Mouse (Mus musculus) frontal cortex, postnatal 14 days (tissue): Measurements from ENCODE around the gene Ubfd1.

Source experiments
- DNase-seq, 2 experiments: peaks; one replicate each; pipeline ENCODE4 v3.0.0; 2022; ENCODE audit warnings: low spot score in 2 of 2

The Ubfd1 gene

DNA sequence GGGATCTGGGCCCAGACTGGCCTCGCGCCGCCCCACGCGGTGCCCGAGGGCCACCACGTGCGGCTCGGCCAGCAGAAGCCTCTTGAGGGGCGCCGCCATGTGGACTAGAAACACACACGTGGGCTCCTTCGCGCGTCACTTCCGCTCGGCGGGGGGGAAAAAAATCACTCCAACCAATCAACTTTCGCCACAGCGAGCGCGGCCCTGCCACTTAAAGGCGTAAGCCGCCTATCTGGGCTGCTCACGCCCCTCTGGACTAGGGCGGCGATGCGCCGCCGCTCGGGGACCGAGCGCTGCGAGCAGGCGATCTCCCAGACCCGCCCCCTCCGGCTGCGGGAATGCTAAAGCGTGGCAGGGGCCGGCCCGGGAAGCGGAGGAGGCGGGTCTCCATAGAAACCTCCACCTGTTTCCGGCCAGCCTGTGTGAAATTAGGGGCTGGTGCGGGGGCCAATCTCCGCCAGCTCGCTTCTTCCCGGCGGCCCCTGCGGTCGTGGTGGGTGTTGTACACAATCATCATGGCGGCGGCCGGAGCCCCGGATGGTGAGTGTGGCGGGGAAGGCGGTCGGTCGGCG, at the start of gene Ubfd1, which contains the start of gene Ears2:
Gene Ubfd1, plus strand, starts transcription at position 231 of the 572 bp plus-strand sequence.
Gene Ears2, minus strand, starts transcription at position 319 of the 572 bp plus-strand sequence.
- DNase-seq, result peak; percentile 95 to 97

DNA sequence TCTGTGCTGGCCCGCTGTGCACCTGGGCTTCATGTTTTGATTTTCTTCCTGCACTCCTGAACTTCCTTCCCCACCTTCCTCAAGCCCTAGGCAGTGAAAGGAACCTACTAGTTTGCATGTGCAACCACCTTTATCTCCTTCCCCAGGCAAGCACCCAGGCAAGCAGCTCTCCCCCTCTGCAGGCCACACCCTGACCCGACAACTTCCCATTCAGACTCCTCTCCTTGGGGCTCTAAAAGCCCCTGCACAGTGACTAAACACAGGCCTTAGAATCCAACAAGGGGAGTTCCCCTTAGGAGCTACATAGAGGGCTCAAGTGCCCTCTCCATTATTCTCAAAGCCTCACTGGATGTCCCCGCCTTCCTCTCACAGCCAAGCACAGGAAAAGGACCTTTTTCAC, 48.7 kb upstream of the Ubfd1 start:
- DNase-seq, result no peak

DNA sequence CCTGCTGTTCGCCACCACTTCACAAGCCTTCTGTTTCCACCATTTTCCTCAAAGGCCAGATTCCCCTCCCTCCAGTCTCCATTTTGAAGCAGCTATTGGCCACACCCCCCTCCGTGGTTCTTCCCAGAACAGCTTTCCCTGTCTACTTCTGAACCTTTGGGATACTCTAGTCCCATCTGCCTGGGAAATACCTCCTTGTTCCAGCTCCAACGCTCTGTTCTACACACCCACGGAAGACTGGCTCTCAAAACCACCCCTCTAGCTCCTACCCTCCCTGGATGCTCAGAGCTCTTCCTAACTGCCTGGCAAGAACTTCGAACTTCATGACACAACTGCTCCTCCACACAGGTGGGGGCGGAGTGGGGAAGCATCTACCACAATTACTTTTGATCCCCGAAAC, 48.0 kb upstream of the Ubfd1 start:
- peak; percentile 18 to 35 for DNase-seq

DNA sequence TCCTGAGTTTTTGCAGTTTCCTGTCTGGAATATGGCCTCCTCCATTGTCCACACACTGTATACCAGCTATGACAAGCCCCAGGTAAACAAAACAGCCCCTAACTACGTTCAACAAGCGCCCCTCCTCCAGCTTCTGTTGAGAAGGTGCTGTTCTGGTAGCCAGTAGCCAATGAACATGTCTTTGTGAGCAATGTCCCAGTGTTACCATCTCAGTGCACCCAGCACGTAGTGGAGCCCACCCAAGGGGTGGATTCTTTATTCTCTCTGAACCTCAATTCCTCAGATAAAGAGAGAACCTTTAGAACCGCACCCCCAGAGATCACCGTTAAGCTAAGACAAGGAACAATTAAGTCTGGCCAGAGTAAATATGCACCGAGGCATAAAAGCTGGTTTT, 46.7 kb upstream of the Ubfd1 start:
- no peak for DNase-seq

DNA sequence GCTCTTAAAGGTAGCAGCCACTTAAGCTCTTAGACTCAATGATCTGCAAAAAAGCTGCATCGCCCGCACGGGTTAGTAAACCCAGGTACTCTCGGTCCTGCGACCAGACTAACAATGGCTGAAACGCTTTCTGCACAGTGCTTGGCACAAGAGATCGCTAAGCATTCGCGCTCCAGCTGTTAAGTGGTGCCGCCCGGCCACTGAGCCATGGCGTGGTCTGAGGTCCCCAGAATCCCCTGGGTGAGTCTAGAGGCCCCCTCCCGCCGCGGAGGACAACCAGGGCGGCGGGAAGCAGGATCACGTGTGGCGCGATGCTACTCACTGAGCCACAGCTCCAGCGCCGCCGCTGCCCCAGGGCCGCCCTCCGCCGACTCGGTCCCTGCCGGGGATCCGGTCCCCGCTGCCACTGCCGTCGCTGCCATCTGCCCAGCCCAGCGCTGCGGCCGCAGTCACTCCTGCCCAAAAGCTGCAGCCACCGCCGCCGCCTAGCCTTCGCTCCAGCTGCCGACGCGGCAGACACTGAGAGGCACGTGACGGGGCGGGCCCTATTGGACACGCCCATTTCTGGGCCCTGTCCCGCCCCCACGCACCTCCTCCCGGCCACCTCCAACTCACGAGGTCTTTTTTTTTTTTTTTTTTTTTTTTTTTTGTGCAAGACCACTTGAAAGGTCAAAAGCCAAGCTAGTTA, 46.2 kb upstream of the Ubfd1 start, which contains the start of gene Gga2:
Gene Gga2, minus strand, starts transcription at position 556 of the 688 bp plus-strand sequence.
- peak; percentile 77 to 80 for DNase-seq

DNA sequence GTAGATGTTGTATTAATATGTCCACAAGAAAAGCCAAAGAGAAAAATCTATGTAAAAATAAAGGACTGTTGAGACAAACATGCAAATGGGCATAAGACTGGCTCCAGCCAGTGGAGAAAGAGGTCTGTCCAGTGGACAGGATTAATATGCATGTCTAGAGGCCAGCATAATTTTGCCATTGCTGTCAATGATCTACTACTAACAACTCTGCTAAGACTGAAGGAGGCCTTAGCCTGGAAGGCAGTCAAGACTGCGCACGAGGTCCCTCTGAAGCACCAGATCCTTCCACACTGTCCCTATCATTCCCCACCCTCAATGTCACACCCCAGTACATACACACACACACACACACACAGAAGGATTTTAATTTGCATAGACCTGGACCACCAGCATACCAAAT, 44.8 kb upstream of the Ubfd1 start:
- no peak for DNase-seq

GRCm38 (mm10) chr7:122033371-122033770, 33.6 kb upstream of the Ubfd1 start:
- DNase-seq, result no peak

GRCm38 (mm10) chr7:122034348-122034747, 32.6 kb upstream of the Ubfd1 start:
- no peak for DNase-seq

DNA sequence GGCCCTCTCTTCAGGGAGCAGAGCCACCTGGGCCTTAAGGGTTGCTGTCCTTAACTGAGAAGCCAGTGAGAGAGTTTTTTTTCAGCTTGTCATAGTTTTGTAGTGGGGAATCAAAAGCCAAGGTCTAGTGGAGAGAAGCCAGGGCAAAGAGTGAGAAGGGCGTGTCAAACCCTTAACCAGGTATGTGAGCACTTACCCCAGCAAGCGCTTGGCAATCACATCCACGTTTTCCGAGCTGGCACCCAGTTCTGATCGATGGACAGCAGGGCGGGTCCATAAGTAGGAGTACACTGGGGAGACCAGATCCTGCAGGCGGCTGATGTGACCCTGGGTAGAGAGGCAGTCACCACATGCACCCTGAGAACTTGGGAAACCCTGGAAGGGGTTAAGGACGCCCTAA, 22.9 kb upstream of the Ubfd1 start:
- DNase-seq, result no peak

GRCm38 (mm10) chr7:122045181-122045634, 21.8 kb upstream of the Ubfd1 start:
- no peak for DNase-seq

DNA sequence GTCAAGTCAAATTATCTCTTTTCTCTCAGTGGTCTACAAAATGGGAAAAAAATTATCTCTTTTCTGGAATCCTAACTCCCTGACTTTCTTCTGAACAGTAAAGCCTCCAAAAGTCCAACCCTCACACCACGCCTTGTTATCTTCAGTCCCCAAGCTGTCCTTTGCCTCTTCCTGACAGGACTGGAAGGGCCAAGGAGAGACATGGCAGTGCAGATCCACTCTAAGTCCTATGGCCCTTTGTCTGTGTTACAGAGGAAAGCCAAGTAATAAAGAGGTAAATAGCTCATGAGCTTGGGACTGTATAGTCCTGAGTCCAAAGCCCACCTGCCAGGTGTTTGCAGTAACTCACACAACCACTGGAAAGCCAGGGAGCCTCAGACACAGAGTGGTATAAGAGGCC, 21.3 kb upstream of the Ubfd1 start:
- no peak for DNase-seq

- no peak for DNase-seq
These were observed 20.2 kb upstream of the Ubfd1 start for GRCm38 (mm10) chr7:122046813-122047212.

- DNase-seq, result no peak
These were observed 18.8 kb upstream of the Ubfd1 start for GRCm38 (mm10) chr7:122048191-122048590.

- DNase-seq, result no peak
These were observed 16.1 kb upstream of the Ubfd1 start for GRCm38 (mm10) chr7:122050834-122051233.

DNA sequence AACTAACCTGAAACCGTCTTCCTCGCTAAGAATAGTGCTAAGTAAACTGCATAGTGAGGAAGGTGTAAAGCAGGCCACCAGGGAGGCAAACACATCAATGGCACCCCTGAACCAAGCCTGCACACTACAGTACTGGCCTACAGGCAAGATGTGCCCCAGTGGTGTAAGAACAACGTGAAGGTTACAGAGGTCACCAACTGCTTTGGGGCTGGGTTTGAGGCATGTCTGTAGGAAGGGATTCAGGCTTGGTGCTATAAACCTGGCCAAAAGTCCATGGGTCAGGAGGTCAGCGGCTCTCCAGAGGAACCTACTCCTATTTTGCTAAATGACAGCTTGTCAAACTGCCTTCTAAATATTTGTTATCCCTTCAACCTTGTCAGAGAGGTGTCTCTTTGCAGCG, 10.3 kb upstream of the Ubfd1 start:
- DNase-seq, result no peak

GRCm38 (mm10) chr7:122065656-122066055, 1.3 kb upstream of the Ubfd1 start:
- DNase-seq, result no peak

GRCm38 (mm10) chr7:122066102-122066944, 652 bp upstream of the Ubfd1 start:
- no peak for DNase-seq

DNA sequence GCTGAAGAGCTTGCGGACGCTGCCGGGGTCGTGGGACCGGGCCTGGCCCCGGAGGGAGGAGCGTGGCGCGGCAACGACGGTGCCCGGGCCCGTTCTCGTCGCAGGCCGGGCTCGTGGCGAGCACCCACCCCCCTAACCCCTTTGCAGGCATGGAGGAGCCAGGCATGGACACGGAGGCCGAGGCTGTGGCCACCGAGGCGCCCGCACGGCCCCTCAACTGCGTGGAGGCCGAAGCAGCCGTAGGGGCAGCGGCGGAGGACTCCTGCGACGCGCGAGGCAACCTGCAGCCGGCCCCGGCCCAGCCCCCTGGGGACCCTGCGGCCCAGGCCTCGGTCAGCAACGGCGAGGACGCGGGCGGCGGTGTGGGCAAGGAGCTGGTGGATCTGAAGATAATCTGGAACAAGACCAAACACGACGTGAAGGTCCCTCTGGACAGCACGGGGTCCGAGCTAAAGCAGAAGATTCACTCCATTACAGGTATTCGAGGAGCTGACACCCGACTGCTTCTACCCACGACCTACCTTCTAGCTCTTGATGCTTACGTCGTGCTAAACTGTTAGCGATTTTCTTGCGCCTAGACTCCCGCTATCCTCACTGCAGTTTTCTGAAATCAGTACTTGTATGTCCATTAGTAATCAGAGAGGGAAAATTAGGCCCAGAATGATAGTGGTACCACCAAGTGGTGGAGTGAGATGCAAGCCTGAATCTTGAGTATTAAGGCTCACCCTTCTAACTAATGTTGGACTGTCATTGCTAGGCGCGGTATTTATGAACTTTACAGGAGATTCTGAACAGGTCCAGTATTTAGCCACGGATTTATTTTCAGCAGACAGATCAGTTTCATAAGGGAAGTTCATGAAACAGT, 774 bp downstream of the Ubfd1 start:
- peak in 1 of 2 experiments; percentile 12 for DNase-seq

- DNase-seq, result no peak
These were observed 7.4 kb downstream of the Ubfd1 start for GRCm38 (mm10) chr7:122074374-122074773.

GRCm38 (mm10) chr7:122079798-122080554, 13.0 kb downstream of the Ubfd1 start:
- DNase-seq, result no peak

- DNase-seq, result no peak
These were observed 14.1 kb downstream of the Ubfd1 start for GRCm38 (mm10) chr7:122081071-122081470.
